Mouse (Mus musculus): ENCODE data around the gene Cbr3. TPM values are rescaled to one million over a fixed set of nuclear protein-coding genes. Genes with fewer than 3 reads are reported as not detected.

The Cbr3 gene
- polyA plus RNA-seq, 1 experiment, result 21.7 TPM

DNA sequence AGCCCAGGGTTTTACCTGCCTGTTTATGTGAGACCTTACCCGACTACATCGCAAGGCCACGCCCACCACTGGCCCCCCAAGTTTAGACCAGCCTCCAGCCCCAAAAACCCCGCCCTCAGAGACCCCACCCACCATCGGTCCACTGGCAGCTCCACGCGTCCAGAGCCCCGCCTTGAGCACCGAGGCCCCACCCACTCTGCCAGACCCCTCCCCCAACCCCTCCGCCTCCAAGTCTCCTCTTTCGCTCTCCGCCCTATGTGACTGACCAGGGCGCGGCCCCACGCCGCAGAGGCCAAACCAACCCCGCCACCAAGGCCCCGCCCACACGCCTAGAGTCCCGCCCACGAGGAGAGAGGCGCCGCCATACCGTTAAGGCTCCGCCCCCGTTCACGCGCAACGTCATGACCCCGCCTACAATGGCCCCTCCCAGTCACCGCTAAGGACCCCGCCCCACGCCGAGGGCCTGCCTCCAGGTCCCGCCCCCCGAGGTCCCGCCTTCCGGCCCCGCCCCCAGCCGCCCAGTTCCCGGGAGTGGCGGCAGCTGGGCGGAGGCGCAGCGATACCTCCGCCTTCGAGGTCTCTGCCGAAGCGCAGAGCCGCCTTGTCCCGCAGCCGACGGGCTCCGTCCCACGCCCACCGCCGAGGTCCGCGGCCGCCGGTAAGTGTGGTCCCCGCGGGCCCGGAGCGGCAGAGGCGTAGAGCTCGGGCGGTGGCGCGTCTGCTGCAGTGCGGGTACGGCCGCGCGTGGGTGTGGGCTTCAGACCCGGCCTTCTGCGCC lies 28.6 kb downstream of the Cbr3 start, which contains the start of gene Dop1b:
Gene Dop1b, plus strand, starts transcription at position 494 of the 778 bp plus-strand sequence.
- peak; percentile 97 for DNase-seq (ENCODE audit: low spot score)

DNA sequence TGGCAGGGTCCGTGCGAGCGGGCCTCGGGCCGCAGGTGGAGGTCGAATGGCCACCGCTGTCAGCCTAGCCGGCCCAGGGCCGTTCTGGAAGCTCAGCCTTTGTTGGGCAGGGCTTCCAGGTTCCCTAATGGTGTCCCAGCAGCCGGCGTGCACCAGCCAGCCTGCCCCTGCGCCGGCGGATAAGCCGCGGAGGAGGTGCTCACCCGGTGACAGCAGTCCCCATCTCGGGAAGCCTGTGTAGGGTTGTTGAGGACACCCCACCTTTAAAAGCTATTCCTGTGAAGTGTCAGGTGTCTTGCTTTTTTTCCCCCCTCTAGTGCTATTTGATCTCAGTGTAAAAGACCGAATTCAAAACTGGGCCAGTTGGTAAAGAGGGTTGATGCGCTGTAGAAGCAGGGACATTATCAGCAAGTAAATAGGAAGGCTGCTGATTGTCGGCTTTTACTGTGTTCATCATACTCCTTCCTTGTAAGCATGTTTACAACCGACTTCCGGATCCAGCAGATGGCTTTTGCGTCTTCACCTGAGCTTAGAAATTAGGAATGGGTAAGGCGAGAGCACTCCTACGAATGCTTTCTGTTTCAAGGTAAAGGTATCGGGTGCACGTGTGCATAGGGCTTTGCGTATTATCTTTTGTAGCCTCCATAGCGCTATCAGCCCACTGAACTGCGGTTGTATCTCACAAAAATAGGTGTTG lies 29.3 kb downstream of the Cbr3 start:
- DNase-seq (ENCODE audit: low spot score), result no peak

DNA sequence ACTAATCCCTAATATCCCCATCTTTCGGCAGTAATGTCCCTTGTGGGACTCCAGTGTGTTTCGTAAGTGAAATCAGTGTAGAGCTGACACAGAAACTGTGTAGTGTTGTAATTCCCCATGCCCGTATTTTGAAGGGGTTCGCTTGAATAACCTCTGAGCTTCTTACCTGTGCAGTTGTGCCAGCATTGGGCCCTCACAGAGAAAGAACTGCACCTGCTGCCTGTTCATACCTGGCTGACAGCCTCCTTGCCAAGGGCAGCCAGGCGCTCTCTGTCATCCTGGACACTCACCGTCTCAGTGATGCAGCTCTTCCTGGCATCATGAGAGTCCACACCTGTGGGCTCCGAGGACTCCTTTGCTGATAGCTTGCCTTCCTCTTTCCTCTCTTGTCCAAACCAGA lies 30.0 kb downstream of the Cbr3 start:
- DNase-seq (ENCODE audit: low spot score), result no peak

DNA sequence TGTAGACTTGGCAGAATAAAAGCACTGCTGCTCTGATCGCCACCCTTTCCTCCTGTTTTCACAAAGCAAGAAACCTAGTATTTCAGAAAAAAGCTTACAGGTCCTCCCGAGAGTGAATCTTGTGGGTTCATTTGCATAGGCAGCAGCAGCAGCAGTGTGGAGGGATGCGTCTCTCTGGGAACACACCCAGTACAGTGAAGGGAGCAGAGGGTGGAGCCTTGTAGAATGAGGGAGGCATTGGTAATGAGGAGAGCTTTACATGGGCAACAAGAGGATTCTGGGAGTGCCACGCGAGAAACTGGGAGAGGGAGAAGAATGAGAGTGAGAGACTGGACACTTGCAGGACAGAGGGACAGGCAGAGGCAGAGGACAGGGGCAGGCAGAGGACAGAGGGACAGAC lies 31.4 kb downstream of the Cbr3 start:
- no peak for DNase-seq (ENCODE audit: low spot score)

DNA sequence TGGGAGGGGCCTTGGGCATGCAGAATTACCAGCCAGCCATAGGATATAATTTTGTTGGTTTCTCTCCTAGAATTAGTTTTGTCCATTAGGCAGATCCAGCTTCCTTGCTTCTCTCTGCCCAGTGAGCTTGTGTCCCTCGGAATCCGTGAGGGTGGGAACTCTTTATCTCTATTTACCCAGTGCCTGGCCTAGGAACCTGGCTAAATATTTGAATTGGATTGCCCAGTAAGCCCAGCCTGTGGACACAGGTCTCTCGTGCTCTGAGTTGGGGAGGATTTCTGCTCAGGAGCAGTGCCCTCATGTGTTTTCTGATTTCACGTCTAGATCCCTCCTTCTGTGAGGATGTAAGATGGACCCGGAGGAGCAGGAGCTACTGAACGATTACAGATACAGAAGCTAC lies 32.8 kb downstream of the Cbr3 start:
- no peak for DNase-seq (ENCODE audit: low spot score)

DNA sequence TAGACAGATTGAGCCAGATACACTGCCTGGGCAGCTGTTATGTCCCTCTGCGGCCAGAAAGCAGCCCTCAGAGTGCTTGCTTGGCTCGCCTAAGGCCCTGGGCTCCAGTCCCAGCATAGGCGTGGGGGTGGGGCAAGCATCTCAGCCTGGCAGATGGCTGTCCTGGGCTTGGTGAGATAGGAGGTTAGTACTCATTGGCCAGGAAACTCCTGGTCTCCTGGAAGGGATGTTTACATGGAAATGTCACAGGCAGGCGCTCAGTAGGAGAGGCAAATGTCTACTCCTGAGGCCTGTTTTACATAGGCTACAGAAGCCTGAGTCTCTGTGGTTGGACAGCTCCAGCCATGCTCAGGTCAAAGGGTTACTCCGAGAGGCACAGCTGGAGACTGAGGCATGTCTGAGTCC lies 34.3 kb downstream of the Cbr3 start:
- no peak for DNase-seq (ENCODE audit: low spot score)

DNA sequence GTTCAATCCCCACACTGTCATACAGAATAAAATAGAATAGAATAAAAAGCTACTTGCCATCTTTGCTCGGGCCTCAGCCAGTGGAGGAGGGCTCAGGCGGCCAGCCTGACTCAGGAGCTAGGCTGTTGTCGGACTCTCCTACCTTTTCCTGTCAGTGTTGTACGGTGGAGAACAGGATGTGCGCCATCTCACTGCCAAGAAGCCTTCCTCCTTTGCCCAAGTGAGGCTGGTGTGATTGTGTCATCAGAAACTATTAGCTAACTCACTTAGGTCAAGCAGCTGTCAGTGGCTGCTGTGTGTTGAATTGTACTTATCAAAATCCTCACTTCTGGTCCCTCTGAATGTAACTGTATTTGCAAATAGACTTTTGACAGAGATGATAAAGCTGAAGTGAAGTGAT lies 38.8 kb downstream of the Cbr3 start:
- no peak for DNase-seq (ENCODE audit: low spot score)

DNA sequence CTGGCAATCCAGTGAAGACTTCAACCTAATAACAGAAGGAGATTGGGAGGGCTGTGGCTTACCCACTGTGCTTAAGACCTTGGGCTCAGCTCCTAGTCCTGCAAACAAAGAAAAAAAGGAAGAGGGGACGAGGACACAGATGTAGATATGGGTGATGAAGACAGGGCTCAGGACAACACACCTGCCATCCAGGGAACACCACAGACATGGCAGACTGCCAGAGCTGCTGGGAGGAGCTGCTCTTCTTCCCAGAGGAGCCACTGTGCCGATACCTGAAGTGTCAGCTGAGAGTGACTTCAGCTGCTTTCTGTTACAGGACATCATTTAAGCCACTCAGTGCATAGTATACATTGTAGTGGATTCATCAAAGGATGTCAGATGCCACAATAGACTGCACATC lies 39.5 kb downstream of the Cbr3 start:
- DNase-seq (ENCODE audit: low spot score), result no peak

DNA sequence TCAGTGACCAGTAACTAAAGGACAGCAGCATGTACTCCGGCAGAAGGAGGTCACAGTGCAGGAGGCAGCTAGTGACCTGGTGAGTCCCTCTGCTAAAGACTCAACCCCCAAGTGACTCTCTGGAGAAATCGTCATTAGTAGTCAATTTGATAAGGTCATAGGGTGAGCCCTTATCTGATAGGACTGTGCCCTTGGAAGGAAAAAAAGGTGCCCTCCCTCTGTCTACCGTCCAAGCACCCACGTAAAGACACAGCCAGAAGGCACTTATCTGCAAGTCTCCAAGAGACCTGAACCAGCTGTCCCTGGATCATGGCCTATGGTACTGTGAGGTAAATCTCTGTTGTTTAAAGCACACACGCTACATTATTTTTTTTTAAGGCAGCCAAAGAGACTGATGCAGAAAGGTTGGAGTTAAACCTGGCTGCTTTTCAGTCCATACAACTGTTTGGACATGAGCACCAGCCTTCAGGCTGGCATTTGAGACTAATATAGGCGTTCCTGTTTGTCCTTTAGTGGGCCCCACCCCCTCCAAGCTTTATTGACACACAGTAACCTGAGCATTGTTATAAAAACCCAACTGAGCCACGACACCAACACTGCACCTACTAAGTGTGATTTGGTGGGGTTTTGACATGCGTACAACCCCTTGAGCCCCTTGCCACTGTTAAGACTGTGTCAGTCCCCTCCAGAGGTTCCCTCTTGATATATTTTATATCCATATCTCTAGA lies 42.6 kb downstream of the Cbr3 start:
- DNase-seq (ENCODE audit: low spot score), result no peak

DNA sequence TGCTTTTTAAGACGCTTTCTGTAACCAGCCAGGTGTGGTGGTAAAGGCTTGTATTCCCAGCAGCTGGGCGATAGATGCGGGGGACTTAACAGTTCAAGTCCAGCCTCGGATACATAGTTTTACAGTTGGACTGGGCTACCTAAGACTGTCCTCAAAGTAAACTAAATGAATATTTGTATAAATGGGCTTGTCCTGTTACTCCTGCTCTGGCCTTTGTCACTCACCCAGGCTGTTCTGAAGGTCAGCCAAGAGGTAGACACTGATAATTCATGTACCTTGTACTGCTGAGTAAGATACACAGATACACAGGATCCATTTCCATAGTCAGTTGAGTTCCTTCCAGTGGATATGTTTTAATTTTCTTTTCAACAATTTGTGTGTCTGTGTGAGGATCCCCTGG lies 43.2 kb downstream of the Cbr3 start:
- DNase-seq (ENCODE audit: low spot score), result no peak

DNA sequence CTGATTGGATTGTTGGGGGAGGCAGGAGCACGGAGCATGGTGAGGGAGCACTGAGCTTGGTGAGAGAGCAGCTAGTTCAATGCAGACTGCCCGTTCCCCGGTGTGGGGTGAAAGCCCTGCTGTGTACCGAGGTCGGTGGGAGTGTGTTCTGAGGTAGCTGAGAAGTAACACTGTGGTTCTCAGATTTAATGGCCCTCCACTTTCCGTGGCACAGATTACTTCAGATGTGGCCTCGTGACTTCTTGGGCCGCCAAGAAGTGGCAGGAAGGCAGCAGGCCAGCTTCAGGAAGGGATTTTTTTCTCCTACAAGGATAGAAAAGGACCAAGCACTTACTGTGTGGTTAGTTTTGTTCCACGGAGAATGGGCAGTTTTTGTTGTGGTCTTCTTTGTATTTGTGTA lies 45.7 kb downstream of the Cbr3 start:
- no peak for DNase-seq (ENCODE audit: low spot score)

DNA sequence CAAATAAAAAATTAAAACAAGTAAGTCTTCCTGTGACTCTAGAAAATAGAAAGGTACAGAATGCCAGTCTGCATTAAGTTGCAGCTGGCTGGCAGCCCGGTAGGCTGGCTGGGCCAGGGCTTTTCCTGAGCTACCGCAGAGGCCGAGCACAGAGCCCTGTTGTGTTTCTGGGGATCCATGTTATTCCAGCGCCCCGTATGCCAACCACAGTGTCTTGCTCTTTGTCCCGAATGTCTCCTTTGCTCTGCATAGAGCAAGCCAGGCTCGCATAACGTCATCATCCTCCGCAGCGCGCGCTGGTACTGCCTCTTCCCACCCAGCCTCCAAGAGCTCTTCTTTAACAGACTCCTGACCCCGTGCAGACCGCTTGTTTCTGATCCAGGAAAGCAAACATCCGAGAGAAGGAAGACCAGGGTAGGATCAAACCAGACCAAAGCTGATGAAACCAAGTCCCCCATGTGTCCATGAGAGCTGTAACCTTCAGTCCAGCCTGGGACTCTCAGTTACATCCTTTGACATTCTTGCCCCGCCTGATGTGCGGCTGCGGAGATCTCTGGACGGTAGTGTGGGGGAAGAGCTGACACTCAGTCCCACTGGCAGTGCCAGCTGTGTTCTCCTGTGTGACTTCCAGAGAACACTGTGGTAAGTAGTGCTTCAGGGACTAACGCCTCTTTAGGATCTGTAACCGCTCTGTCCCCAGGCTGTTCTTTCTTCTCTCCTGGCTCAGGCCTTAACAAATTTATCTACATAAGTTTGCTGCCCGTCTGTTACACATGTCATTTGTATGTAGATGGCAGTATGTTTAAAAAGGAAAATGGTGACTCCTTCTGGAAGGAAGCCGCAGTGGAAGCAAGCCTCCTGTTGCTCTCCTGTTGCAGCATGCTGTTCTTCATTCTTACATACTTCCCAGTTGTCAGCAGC lies 47.0 kb downstream of the Cbr3 start:
- DNase-seq (ENCODE audit: low spot score), result no peak

DNA sequence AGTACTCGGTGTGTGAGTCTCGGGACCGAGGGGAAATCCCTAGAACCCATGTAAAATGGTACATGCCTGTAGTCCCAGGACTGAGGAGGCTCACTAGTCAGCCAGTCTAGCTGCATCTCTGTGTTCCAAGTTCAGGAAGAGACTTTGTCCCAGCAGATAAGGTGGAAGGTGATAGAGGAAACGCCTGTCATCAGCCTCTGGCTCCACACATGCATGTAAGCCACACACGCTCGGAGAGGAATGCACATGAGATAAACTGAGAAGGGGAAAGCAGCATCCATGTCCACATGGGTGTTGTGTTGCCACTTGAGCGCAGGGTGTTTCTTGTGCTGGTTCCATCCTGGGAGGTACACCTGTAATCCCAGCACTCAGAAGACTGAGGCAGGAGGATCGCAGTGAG lies 48.3 kb downstream of the Cbr3 start:
- no peak for DNase-seq (ENCODE audit: low spot score)

DNA sequence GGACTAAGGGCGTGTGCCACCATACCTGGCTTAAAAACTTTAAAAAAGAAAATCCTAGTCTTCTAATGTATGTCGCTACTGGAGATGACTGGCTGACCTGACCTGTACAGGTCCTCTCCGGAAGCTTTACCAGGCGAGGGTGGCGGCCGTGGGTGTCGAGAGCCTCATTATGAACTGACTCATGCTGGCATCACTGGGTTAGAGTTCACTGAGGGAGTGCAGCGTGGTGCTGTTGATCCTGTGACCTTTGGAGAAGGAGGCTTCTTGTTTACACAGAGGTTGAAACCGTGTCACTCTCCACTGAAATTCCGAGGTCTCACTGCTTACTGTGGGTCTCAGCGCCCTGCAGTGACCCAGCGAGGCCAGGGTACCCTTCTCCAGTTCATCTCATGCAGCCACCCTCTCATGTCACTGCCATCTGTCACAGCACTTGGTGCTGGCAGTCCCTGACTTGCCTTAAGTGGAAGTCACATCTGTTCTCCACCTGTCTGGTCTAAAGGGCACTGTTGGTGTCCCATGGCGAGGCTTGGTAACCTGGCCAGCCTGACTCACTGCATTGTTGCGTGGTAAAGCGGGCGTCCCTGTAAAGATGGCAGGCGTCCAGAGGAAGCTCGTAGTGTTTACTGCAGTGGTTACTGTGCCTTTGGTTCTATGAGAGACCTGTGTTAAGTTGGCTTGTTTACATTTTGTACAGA lies 50.0 kb downstream of the Cbr3 start:
- DNase-seq (ENCODE audit: low spot score), result no peak

DNA sequence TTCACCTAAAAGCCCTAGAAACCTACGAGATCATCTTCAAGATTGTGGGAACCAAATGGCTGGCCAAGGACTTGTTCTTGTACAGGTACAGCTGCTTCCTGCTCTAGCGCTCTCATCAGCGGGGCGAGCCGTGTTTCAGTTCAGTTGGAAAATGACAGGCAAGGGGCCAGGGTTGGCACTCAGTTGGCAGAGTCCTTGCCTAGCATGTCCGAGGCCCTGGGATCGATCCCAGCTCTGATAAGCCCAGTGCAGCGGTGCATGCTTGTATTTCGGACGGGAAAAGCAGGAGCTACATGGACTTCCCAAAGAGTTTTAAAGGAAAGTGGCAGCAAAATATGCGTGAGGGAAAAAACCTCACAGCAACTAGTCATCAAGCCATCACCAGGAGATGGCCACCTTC lies 56.2 kb downstream of the Cbr3 start:
- no peak for DNase-seq (ENCODE audit: low spot score)

Other genes with a start within 250 kb of the Cbr3 start
- gene Setd4, start 79.2 kb upstream of the Cbr3 start, polyA plus RNA-seq (2012; rRNA removed), result 10.3 and 12.7 TPM in 2 replicates
- gene Cbr1, start 77.4 kb upstream of the Cbr3 start, polyA plus RNA-seq (2012; rRNA removed), result 98.0 and 118 TPM in 2 replicates
- gene Gm5678, start 55.1 kb upstream of the Cbr3 start, polyA plus RNA-seq (2012; rRNA removed), result not detected in 2 replicates
- 30.7 and 34.3 TPM in 2 replicates for gene Dop1b, start 28.7 kb downstream of the Cbr3 start, polyA plus RNA-seq (2012; rRNA removed)
- 23.1 and 28.4 TPM in 2 replicates for gene Morc3, start 148.9 kb downstream of the Cbr3 start, polyA plus RNA-seq (2012; rRNA removed)
- 2.8 and 3.2 TPM in 2 replicates for gene Chaf1b, start 200.7 kb downstream of the Cbr3 start, polyA plus RNA-seq (2012; rRNA removed)